Mouse (Mus musculus): ENCODE data around the gene Fem1b. TPM values are rescaled to one million over a fixed set of nuclear protein-coding genes. Genes with fewer than 3 reads are reported as not detected.

Gene Fem1b
- polyA plus RNA-seq (2017; shearing (Covaris generic)), result 10 to 100 TPM; 13.3 TPM

DNA sequence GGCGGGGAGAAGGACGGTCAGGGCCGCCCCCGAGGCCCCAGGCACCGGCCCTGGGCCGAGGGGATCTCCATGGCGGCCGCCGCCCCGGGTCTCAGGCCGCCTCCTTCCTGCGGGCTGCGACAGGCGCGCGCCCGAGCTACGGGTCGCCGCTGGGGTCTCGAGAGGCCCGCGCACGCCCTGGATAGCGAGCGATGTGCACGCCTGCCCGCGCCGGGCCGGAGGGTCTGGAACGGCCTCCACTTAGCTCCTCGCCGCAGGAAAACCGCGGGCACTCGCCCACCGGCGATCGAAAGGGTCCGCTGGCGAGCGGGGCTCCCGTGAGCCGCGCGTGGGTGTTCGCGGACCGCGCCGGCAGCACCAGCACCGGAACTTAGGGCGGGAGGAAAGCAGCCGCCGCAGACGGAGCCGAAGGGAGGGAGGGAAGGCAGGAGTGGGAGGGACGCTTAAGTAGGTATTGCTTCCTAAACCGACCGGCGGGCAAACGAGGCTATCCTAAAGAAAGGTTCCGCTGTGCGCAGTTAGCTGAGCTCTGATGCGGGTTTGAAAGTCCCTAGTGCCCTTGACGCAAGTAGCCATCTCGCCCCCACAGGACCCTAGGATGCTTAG is at the start of gene Fem1b:
Fem1b (minus strand) TSS at position 419 of the 606 bp plus-strand sequence.

DNA sequence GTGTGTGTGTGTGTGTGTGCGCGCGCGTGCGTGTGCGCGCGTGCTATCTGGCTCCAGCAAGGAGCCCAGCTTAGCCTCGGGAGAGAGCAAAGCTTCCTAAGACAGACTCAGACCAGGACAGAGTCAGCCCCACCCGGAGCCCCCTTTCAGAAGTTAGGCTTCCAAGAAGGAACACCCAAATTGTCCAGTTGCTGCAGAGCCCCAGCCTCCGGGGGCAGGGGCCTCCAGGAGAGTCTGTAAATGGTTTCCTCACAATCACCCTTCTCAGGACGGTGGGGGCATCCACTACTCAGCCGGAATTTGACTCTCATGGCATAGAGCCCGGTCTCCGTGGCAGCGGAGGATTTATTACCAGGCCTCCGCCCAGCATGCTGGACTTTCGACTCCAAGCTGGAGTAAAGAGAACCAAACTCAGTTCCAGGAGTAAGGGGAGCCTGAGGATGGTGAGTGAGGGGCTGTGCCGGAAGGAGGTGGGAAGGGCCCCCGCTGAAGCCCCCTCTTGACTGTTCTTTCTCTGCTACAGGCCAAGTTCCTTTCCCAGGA is 46.1 kb upstream of the Fem1b start, which contains the start of gene Calml4:
Calml4 (plus strand) TSS at position 362 of the 543 bp plus-strand sequence.

DNA sequence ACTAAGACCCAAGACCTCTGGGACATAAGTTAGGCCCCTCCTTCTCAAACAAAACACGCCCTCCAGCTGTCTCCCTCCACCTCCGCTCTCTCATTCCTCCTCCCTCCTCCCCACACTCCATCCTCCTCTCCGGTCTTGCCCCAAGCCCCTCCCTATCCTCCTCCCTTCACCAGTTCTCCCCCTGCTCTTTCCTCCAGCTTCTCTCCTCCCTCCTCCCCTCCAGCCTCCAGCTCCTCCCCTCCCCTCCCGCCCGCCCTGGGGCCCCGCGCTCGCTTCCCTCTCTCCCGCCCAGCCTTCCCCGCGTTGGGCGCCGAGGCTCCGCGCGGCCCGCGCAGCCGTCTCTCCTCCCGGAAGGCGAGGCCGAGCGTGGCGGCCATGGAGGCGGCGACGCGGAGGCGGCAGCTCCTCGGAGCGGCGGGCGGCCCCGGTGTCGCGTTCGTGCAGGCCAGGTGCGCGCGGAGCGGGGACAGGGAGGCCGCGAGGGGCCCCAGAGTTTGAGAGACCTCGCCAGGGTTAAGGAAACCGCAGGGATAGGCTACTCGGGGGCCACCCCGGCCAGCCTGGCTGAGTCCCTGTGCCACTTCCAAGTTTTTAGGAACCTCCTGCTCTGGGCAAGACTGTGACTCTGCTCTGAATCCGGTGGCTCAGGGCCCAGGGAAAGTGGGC is 26.9 kb upstream of the Fem1b start, which contains the start of gene Cln6:
Cln6 (plus strand) TSS at position 280 of the 666 bp plus-strand sequence.

Other genes with a start within 250 kb of the Fem1b start
- under 1 TPM; 0.23 to 0.77 TPM for gene Itga11, start 134.1 kb downstream of the Fem1b start, polyA plus RNA-seq (2017; shearing (Covaris generic))
- 10 to 100 TPM in 1 of 2 experiments, 1 to 10 TPM in 1; 7.7 to 11.8 TPM for gene Cln6, start 26.9 kb upstream of the Fem1b start, polyA plus RNA-seq (2017; shearing (Covaris generic))
- gene Calml4, start 46.1 kb upstream of the Fem1b start, polyA plus RNA-seq (2017; shearing (Covaris generic)), result 1 to 10 TPM in 1 of 2 experiments, not detected in 1; 3.1 TPM
- 100 to 1,000 TPM in 1 of 2 experiments, 10 to 100 TPM in 1; 94.4 to 100 TPM for gene Pias1, start 176.0 kb upstream of the Fem1b start, polyA plus RNA-seq (2017; shearing (Covaris generic))

Data from inflammation-experienced regulatory T-cells (primary cell).